Mouse (Mus musculus): ENCODE measurements at regions not wholly inside any gene's neighbourhood (a gene's known extent, or its start where the extent isn't known, plus 50 kb on each side); places are given as distances from the start of the nearest gene placed in this dataset.

- Histone ChIP-seq H3K4me2 (ENCODE audit: low read depth, low read length) (no peak overlapping the region), H3K36me3 (replicated peaks; ENCODE audit: control insufficient read depth, insufficient read depth, low read length) (no peaks in the 10 kb centered on the region), H3K4me3 (ENCODE audit: low read depth, low read length) (no peak overlapping the region), H3K27ac (ENCODE audit: low read depth) (no peak overlapping the region), H3K4me1 (ENCODE audit: control insufficient read depth, insufficient read depth) (no peaks in the 10 kb centered on the region), H3K27me3 (ENCODE audit: control insufficient read depth, insufficient read depth, low read length) (no peaks in the 10 kb centered on the region), H3K9me3 (replicated peaks; ENCODE audit: control insufficient read depth, low read length) (no peaks in the 10 kb centered on the region), H3K9ac (replicated peaks; ENCODE audit: low read depth, low read length) (no peak overlapping the region)
- no peak for TF ChIP-seq EP300 (IDR thresholded peaks at IDR 0.05; ENCODE audit: low read depth)
- no peak for TF ChIP-seq CTCF (IDR thresholded peaks at IDR 0.05; ENCODE audit: low read depth)
- WGBS, result 63% methylated on average over 1 of the region's 1 CpGs
- no peak for ATAC-seq (ENCODE audit: insufficient read depth, low read depth)
- DNase-seq (ENCODE audit: low spot score), result no peak
Measured at GRCm38 (mm10) chr2:34010166-34010565, 122.4 kb upstream of the Mvb12b start.

- Histone ChIP-seq H3K9me3 (replicated peaks; ENCODE audit: control insufficient read depth, low read length) (no peaks in the 10 kb centered on the region), H3K27me3 (ENCODE audit: control insufficient read depth, insufficient read depth, low read length) (no peaks in the 10 kb centered on the region), H3K36me3 (replicated peaks; ENCODE audit: control insufficient read depth, insufficient read depth, low read length) (no peaks in the 10 kb centered on the region), H3K4me3 (ENCODE audit: low read depth, low read length) (no peak overlapping the region), H3K9ac (replicated peaks; ENCODE audit: low read depth, low read length) (no peak overlapping the region), H3K4me2 (ENCODE audit: low read depth, low read length) (no peak overlapping the region), H3K4me1 (ENCODE audit: control insufficient read depth, insufficient read depth) (no peaks in the 10 kb centered on the region), H3K27ac (ENCODE audit: low read depth) (no peak overlapping the region)
- DNase-seq (ENCODE audit: low spot score), result no peak
- WGBS, result 83% methylated on average over 7 of the region's 7 CpGs
- ATAC-seq (ENCODE audit: insufficient read depth, low read depth), result no peak
- no peak for TF ChIP-seq CTCF (IDR thresholded peaks at IDR 0.05; ENCODE audit: low read depth)
- TF ChIP-seq EP300 (IDR thresholded peaks at IDR 0.05; ENCODE audit: low read depth), result no peak
Measured at GRCm38 (mm10) chr2:34007916-34008315, 120.2 kb upstream of the Mvb12b start.

GRCm38 (mm10) chr2:33997106-33997505 lies 109.4 kb upstream of the Mvb12b start:
- Histone ChIP-seq H3K9ac (replicated peaks; ENCODE audit: low read depth, low read length) (no peak overlapping the region), H3K4me2 (ENCODE audit: low read depth, low read length) (no peak overlapping the region), H3K9me3 (replicated peaks; ENCODE audit: control insufficient read depth, low read length) (0 out of 2 replicates have a peak, but pooled peaks cover 7% of the 10 kb centered on the region), H3K27me3 (ENCODE audit: control insufficient read depth, insufficient read depth, low read length) (no peaks in the 10 kb centered on the region), H3K27ac (ENCODE audit: low read depth) (no peak overlapping the region), H3K36me3 (replicated peaks; ENCODE audit: control insufficient read depth, insufficient read depth, low read length) (no peaks in the 10 kb centered on the region), H3K4me1 (ENCODE audit: control insufficient read depth, insufficient read depth) (no peaks in the 10 kb centered on the region), H3K4me3 (ENCODE audit: low read depth, low read length) (no peak overlapping the region)
- TF ChIP-seq EP300 (IDR thresholded peaks at IDR 0.05; ENCODE audit: low read depth), result no peak
- no peak for TF ChIP-seq CTCF (IDR thresholded peaks at IDR 0.05; ENCODE audit: low read depth)
- DNase-seq (ENCODE audit: low spot score), result no peak
- 85% methylated on average over 7 of the region's 7 CpGs for WGBS
- ATAC-seq (ENCODE audit: insufficient read depth, low read depth), result no peak

GRCm38 (mm10) chr2:33996331-33996730 lies 108.6 kb upstream of the Mvb12b start:
- no peak for TF ChIP-seq EP300 (IDR thresholded peaks at IDR 0.05; ENCODE audit: low read depth)
- no peak for TF ChIP-seq CTCF (IDR thresholded peaks at IDR 0.05; ENCODE audit: low read depth)
- WGBS, result 86% methylated on average over 2 of the region's 2 CpGs
- no peaks in the 10 kb centered on the region for H3K36me3 ChIP-seq (replicated peaks; ENCODE audit: control insufficient read depth, insufficient read depth, low read length)
- H3K27me3 ChIP-seq (ENCODE audit: control insufficient read depth, insufficient read depth, low read length), result no peaks in the 10 kb centered on the region
- no peak overlapping the region for H3K4me2 ChIP-seq (ENCODE audit: low read depth, low read length)
- no peak for DNase-seq (ENCODE audit: low spot score)
- H3K9ac ChIP-seq (replicated peaks; ENCODE audit: low read depth, low read length), result no peak overlapping the region
- no peak overlapping the region for H3K4me3 ChIP-seq (ENCODE audit: low read depth, low read length)
- H3K4me1 ChIP-seq (ENCODE audit: control insufficient read depth, insufficient read depth), result no peaks in the 10 kb centered on the region
- no peak for ATAC-seq (ENCODE audit: insufficient read depth, low read depth)
- 0 out of 2 replicates have a peak, but pooled peaks cover 7% of the 10 kb centered on the region for H3K9me3 ChIP-seq (replicated peaks; ENCODE audit: control insufficient read depth, low read length)
- H3K27ac ChIP-seq (ENCODE audit: low read depth), result no peak overlapping the region

GRCm38 (mm10) chr2:33991299-33991698 lies 103.6 kb upstream of the Mvb12b start:
- DNase-seq (ENCODE audit: low spot score), result no peak
- no peak overlapping the region for H3K4me2 ChIP-seq (ENCODE audit: low read depth, low read length)
- H3K4me1 ChIP-seq (ENCODE audit: control insufficient read depth, insufficient read depth), result no peaks in the 10 kb centered on the region
- 71% methylated on average over 4 of the region's 4 CpGs for WGBS
- no peaks in the 10 kb centered on the region for H3K27me3 ChIP-seq (ENCODE audit: control insufficient read depth, insufficient read depth, low read length)
- TF ChIP-seq EP300 (IDR thresholded peaks at IDR 0.05; ENCODE audit: low read depth) (no peak), CTCF (IDR thresholded peaks at IDR 0.05; ENCODE audit: low read depth) (no peak)
- H3K27ac ChIP-seq (ENCODE audit: low read depth), result no peak overlapping the region
- no peaks in the 10 kb centered on the region for H3K36me3 ChIP-seq (replicated peaks; ENCODE audit: control insufficient read depth, insufficient read depth, low read length)
- no peak overlapping the region for H3K9ac ChIP-seq (replicated peaks; ENCODE audit: low read depth, low read length)
- 0 out of 2 replicates have a peak, but pooled peaks cover 7% of the 10 kb centered on the region for H3K9me3 ChIP-seq (replicated peaks; ENCODE audit: control insufficient read depth, low read length)
- ATAC-seq (ENCODE audit: insufficient read depth, low read depth), result no peak
- no peak overlapping the region for H3K4me3 ChIP-seq (ENCODE audit: low read depth, low read length)

GRCm38 (mm10) chr2:33990711-33991110 lies 103.0 kb upstream of the Mvb12b start:
- Histone ChIP-seq H3K4me3 (ENCODE audit: low read depth, low read length) (no peak overlapping the region), H3K36me3 (replicated peaks; ENCODE audit: control insufficient read depth, insufficient read depth, low read length) (no peaks in the 10 kb centered on the region), H3K4me1 (ENCODE audit: control insufficient read depth, insufficient read depth) (no peaks in the 10 kb centered on the region), H3K9ac (replicated peaks; ENCODE audit: low read depth, low read length) (no peak overlapping the region), H3K9me3 (replicated peaks; ENCODE audit: control insufficient read depth, low read length) (0 out of 2 replicates have a peak, but pooled peaks cover 7% of the 10 kb centered on the region), H3K27me3 (ENCODE audit: control insufficient read depth, insufficient read depth, low read length) (no peaks in the 10 kb centered on the region), H3K27ac (ENCODE audit: low read depth) (no peak overlapping the region), H3K4me2 (ENCODE audit: low read depth, low read length) (no peak overlapping the region)
- DNase-seq (ENCODE audit: low spot score) (no peak), ATAC-seq (ENCODE audit: insufficient read depth, low read depth) (no peak)
- 88% methylated on average over 6 of the region's 6 CpGs for WGBS
- TF ChIP-seq EP300 (IDR thresholded peaks at IDR 0.05; ENCODE audit: low read depth), result no peak
- no peak for TF ChIP-seq CTCF (IDR thresholded peaks at IDR 0.05; ENCODE audit: low read depth)

Measured in heart, postnatal 0 days (tissue).